Mouse (Mus musculus) embryonic fibroblast, embryonic 13.5 days (primary cell): ENCODE measurements around the gene Spred1.

Experiments used
- CTCF ChIP-seq: IDR thresholded peaks from 2 replicates; pipeline ENCODE4 v1.5.1; 2011; ENCODE audit warnings: mild to moderate bottlenecking, control low read depth, low read length, moderate library complexity, borderline replicate concordance; ENCODE audit not compliant: insufficient read depth
- POLR2A ChIP-seq: IDR thresholded peaks from 2 replicates; pipeline ENCODE4 v1.6.1; 2011; ENCODE audit warnings: low read depth, mild to moderate bottlenecking, control low read depth, low read length, moderate library complexity

GRCm38 (mm10) chr2:117120246-117121211, 645 bp upstream of the Spred1 start:
- TF ChIP-seq CTCF: peak; percentile 72; the same call in 1 of the 2 replicates
- peak; percentile 66 for TF ChIP-seq POLR2A
